Mouse (Mus musculus) midbrain, embryonic 12.5 days (tissue): Measurements from ENCODE around the gene Irf1. TPM values are rescaled to one million over a fixed set of nuclear protein-coding genes. Genes with fewer than 3 reads are reported as not detected.
A peak's percentile ranks its signal among the peaks of the same experiment; 100 is the strongest.
"Not testable (repeated sequence)": the region's sequence is repeated elsewhere in the genome, so short reads cannot be mapped to it uniquely, and the experiment has no call there.

Source experiments
- ATAC-seq: fragments of 200-750 bp; cut with Nextera tagmentation; 2 replicates; pipeline ENCODE4 v1.8.0; 2017; ENCODE audit warnings: low read depth, moderate TSS enrichment, moderate library complexity; ENCODE audit not compliant: low FRiP score
- H3K27ac ChIP-seq: fragments of 300-500 bp; sonication (generic); replicated peaks from 2 replicates; pipeline ENCODE4 v1.5.1; 2016; ENCODE audit warnings: mild to moderate bottlenecking
- H3K27me3 ChIP-seq: fragments of 300-500 bp; sonication (generic); 2 replicates; pipeline ENCODE4 v1.6.1; 2016; ENCODE audit warnings: mild to moderate bottlenecking
- H3K36me3 ChIP-seq: fragments of 300-500 bp; sonication (generic); 2 replicates; pipeline ENCODE4 v1.6.1; 2016
- H3K4me1 ChIP-seq: fragments of 300-500 bp; sonication (generic); 2 replicates; pipeline ENCODE4 v1.6.1; 2016
- H3K4me2 ChIP-seq: fragments of 300-500 bp; sonication (generic); replicated peaks from 2 replicates; pipeline ENCODE4 v1.6.1; 2016; ENCODE audit warnings: mild to moderate bottlenecking, moderate library complexity
- H3K4me3 ChIP-seq: fragments of 300-500 bp; sonication (generic); 2 replicates; pipeline ENCODE4 v1.5.1; 2016; ENCODE audit warnings: mild to moderate bottlenecking
- H3K9ac ChIP-seq: fragments of 300-500 bp; sonication (generic); replicated peaks from 2 replicates; pipeline ENCODE4 v1.6.1; 2016; ENCODE audit warnings: mild to moderate bottlenecking, moderate library complexity
- H3K9me3 ChIP-seq: fragments of 300-500 bp; sonication (generic); 2 replicates; pipeline ENCODE4 v1.6.1; 2016; ENCODE audit warnings: mild to moderate bottlenecking
- WGBS: fragments of 180-500 bp; shearing (Covaris S2); methylation state at CpG from one replicate; pipeline ENCODE4 v1.1.7; 2016; 5-methylcytosine and 5-hydroxymethylcytosine counted together
- polyA plus RNA-seq: library from polyadenylated mRNA; unstranded; fragments of >200 nt; fragmentation: Nextera tagmentation; extraction: Ambion mirVana; gene quantifications from 2 replicates; pipeline ENCODE4 v1.2.1, GENCODE M21; 2016

The Irf1 gene
- polyA plus RNA-seq, 1 experiment from 2014 or later: 4.3 TPM

DNA sequence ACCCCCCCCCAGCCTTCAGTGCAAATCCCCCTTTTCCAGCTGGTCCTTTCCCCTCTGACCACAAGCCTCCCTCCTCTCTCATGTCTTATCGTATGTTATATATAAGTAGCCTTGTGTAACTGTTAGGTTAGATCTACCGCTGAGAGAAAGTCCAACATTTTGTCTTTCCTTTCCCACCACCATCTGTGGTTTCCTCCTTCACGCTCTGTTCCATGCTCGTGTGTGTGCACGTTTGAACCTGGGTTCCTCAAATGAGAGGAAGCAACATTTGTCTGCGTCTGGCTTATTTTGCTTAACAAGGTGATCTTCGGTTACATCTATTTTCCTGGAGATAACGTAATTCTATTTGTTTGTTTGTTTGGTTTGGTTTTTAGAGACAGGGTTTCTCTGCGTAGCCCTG is 21.8 kb upstream of the Irf1 start:
- WGBS: 95% methylated on average over 9 of the region's 9 CpGs

DNA sequence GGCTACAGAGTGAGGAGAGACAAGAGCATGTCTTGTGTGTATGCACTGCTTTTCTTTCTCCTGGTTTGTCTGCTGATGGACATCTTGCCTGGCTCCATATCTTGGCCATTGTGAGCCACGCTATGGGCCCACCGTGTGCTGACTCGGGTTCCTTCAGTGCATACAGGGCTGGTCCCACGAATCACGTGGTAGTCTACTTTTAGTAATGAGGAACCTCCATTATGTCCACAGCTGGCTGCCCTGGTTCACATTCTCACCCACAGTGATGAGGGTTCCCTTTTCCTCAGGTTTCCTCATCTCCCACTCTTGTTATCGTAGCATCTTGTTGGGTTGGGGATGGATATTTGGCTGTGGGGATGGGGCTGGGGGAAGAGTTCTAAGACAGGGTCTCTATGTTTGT is 21.2 kb upstream of the Irf1 start:
- ATAC-seq: no peak
- Histone ChIP-seq H3K27me3 (0 out of 2 replicates have a peak, but pooled peaks cover 5% of the 10 kb centered on the region), H3K27ac (no peak overlapping the region), H3K9ac (no peak overlapping the region), H3K4me3 (no peak overlapping the region), H3K4me1 (no peaks in the 10 kb centered on the region), H3K4me2 (no peak overlapping the region), H3K9me3 (no peaks in the 10 kb centered on the region), H3K36me3 (no peaks in the 10 kb centered on the region)
- WGBS: 84% methylated on average over 6 of the region's 6 CpGs

More for the DNA sequence above, 21.8 kb upstream of the Irf1 start:
- no peak overlapping the region for H3K27ac ChIP-seq
- H3K4me2 ChIP-seq: no peak overlapping the region
- H3K4me3 ChIP-seq: no peak overlapping the region
- H3K4me1 ChIP-seq: no peaks in the 10 kb centered on the region
- no peaks in the 10 kb centered on the region for H3K9me3 ChIP-seq
- 0 out of 2 replicates have a peak, but pooled peaks cover 5% of the 10 kb centered on the region for H3K27me3 ChIP-seq
- no peak overlapping the region for H3K9ac ChIP-seq
- no peaks in the 10 kb centered on the region for H3K36me3 ChIP-seq
- ATAC-seq: no peak

DNA sequence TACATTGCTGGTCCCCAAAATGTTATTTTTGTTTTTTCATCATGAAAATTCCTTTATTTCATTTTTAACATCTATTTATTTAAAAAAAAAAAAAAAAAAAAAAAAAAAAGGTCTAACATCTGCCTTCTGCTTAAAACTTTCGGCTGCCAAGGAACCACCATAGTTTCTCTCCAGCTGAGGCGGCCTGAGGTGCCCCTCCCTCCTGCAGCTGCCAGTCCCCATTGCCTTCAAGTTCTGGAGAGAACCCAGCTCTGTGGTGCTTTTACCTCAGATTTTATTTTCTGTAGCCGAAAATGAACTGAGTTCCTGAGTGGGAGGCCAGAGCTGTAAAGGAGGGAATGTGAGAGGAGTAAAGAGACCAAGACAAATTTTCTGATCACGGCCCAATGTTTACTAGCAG is 20.5 kb upstream of the Irf1 start:
- Histone ChIP-seq H3K4me1 (no peaks in the 10 kb centered on the region), H3K9me3 (no peaks in the 10 kb centered on the region), H3K9ac (no peak overlapping the region), H3K27me3 (0 out of 2 replicates have a peak, but pooled peaks cover 5% of the 10 kb centered on the region), H3K4me3 (no peak overlapping the region), H3K4me2 (no peak overlapping the region), H3K27ac (no peak overlapping the region), H3K36me3 (no peaks in the 10 kb centered on the region)
- no peak for ATAC-seq
- WGBS: 73% methylated on average over 4 of the region's 4 CpGs

DNA sequence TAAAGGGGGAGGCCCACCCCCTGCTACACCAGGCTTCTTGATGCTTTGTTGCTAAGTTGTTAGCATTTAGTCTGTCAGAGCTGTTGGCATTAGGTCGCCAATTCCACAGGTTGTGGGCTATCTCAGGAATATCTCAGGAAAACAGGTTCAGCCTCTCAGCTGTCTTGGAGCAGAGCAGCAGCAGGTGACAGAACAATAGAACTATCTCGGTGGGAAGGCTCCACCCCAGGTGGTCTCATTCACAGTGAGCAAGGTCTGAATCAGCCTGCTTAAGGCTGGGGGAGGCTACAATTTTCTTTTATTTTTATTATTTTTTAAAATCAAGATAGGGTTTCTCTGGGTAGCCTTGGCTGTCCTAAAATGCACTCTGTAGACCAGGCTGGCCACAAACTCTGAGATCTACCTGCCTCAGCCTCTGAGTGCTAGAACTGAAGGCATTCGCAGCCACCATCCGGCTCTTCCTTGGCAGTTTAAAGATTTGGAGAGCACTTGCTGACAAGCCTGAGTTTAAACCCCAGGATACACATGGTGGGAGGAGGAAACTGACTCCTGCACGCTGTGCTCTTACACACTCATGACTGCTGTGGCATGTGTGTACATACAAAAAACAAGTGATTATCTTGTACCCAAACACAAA is 20.0 kb upstream of the Irf1 start:
- no peak overlapping the region for H3K27ac ChIP-seq
- H3K36me3 ChIP-seq: no peaks in the 10 kb centered on the region
- no peaks in the 10 kb centered on the region for H3K4me1 ChIP-seq
- no peak for ATAC-seq
- H3K4me2 ChIP-seq: no peak overlapping the region
- H3K9ac ChIP-seq: no peak overlapping the region
- no peak overlapping the region for H3K4me3 ChIP-seq
- H3K27me3 ChIP-seq: 0 out of 2 replicates have a peak, but pooled peaks cover 5% of the 10 kb centered on the region
- 42% methylated on average over 5 of the region's 5 CpGs for WGBS
- H3K9me3 ChIP-seq: no peaks in the 10 kb centered on the region

DNA sequence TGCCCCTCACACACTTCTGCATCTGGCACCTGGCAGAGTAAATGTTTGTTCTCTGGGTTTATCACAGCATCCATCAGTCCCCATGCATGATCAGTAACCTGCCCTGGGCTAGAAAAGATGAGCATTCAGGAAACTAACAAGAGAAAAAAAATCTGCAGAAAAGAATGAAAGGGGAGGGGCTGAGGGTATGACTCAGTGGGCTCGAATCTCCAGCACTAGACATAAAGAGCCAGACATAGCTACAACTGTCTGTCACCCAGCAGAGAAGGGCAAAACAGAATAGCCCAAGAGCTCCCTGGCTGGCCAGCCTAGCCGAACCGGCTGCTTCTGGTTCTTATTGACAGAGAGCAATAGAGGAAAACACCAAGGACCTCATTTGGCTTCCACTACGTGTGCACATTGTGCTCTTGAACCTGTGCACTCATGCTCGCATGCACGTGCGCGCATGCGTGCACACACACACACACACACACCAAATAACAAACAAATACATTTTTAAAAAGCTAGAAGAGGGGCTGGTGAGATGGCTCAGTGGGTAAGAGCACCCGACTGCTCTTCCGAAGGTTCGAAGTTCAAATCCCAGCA is 14.7 kb upstream of the Irf1 start:
- peaks cover 10% of the 10 kb centered on the region for H3K27me3 ChIP-seq
- no peak overlapping the region for H3K4me2 ChIP-seq
- no peak overlapping the region for H3K9ac ChIP-seq
- 82% methylated on average over 12 of the region's 12 CpGs for WGBS
- H3K27ac ChIP-seq: no peak overlapping the region
- peaks cover 10% of the 10 kb centered on the region for H3K4me1 ChIP-seq
- no peak overlapping the region for H3K4me3 ChIP-seq
- no peak for ATAC-seq
- no peaks in the 10 kb centered on the region for H3K36me3 ChIP-seq
- no peaks in the 10 kb centered on the region for H3K9me3 ChIP-seq

DNA sequence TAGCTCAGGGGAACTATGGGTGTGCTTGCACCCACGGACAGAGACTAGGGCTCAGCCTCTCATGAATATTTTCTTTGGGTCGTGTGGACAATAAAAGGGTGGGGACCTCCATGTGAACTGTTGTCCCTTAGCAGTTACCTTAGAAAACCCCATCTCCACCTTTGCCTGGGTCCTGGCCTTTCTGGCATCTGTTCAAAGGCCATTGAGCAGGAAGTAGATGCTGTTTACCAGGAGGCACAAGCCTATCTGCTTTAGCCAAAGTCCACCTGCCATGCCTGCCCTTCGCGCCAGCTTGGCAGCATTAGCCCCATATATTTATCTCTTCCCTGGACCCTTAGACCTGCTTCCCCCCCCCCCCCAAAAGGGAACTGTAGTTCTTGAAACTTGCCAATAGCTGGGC is 12.2 kb upstream of the Irf1 start:
- Histone ChIP-seq H3K4me3 (no peak overlapping the region), H3K27ac (no peak overlapping the region), H3K36me3 (no peaks in the 10 kb centered on the region), H3K27me3 (peaks cover 36% of the 10 kb centered on the region), H3K4me1 (peaks cover 17% of the 10 kb centered on the region), H3K9me3 (no peaks in the 10 kb centered on the region), H3K9ac (no peak overlapping the region), H3K4me2 (no peak overlapping the region)
- WGBS: 91% methylated on average over 4 of the region's 4 CpGs
- no peak for ATAC-seq

DNA sequence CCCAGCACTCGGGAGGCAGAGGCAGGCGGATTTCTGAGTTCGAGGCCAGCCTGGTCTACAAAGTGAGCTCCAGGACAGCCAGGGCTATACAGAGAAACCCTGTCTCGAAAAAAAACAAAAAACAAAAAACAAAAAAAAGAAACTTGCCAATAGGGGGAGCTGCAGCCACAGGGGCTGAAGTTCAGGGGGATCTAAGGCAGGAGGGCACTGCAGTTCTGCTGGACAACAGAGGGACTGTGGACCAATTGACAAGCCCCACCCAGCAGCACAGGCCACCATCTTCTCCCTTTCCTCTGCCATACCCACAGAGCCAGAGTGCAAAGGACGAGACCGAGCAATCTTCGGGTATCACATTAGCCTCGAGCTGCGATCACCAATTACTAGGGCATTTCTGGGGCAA is 11.8 kb upstream of the Irf1 start:
- WGBS: 84% methylated on average over 9 of the region's 9 CpGs
- H3K4me2 ChIP-seq, H3K27ac ChIP-seq, H3K4me3 ChIP-seq, ATAC-seq, H3K36me3 ChIP-seq, H3K9ac ChIP-seq, H3K9me3 ChIP-seq: not testable (repeated sequence)
- Histone ChIP-seq H3K4me1 (peaks cover 21% of the 10 kb centered on the region), H3K27me3 (peaks cover 40% of the 10 kb centered on the region)

DNA sequence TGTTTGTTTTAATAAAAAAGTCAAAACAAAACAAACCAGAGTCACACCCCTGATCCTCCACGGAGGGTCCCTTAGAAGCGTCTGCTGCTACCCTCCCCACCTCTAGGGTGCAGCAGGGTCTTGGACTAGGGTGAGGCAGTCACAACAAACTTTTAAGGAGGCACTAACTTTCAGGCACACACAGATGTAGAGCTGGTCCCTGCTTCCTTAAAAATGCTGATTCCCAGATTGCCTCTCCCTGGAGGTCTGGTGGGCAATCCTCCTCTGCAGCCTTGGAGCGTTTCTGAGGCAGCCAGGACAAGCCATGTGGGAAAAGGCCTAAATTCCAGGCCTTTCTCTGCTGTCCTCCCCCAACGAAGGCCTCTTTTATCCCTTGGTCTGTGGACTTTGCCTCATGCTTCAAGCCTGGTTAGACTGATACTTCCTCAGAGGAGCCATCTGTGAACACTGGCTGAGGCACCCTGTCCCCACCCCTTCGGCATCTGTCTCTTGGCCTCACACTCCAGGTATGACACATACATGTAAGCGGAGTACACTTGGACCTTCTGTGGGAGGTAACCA is 10.9 kb upstream of the Irf1 start:
- H3K4me2 ChIP-seq: no peak overlapping the region
- ATAC-seq: no peak
- 43% methylated on average over 6 of the region's 6 CpGs for WGBS
- no peaks in the 10 kb centered on the region for H3K36me3 ChIP-seq
- H3K27me3 ChIP-seq: peaks cover 48% of the 10 kb centered on the region
- H3K4me3 ChIP-seq: no peak overlapping the region
- H3K4me1 ChIP-seq: peaks cover 29% of the 10 kb centered on the region
- no peak overlapping the region for H3K9ac ChIP-seq
- H3K9me3 ChIP-seq: no peaks in the 10 kb centered on the region
- no peak overlapping the region for H3K27ac ChIP-seq

DNA sequence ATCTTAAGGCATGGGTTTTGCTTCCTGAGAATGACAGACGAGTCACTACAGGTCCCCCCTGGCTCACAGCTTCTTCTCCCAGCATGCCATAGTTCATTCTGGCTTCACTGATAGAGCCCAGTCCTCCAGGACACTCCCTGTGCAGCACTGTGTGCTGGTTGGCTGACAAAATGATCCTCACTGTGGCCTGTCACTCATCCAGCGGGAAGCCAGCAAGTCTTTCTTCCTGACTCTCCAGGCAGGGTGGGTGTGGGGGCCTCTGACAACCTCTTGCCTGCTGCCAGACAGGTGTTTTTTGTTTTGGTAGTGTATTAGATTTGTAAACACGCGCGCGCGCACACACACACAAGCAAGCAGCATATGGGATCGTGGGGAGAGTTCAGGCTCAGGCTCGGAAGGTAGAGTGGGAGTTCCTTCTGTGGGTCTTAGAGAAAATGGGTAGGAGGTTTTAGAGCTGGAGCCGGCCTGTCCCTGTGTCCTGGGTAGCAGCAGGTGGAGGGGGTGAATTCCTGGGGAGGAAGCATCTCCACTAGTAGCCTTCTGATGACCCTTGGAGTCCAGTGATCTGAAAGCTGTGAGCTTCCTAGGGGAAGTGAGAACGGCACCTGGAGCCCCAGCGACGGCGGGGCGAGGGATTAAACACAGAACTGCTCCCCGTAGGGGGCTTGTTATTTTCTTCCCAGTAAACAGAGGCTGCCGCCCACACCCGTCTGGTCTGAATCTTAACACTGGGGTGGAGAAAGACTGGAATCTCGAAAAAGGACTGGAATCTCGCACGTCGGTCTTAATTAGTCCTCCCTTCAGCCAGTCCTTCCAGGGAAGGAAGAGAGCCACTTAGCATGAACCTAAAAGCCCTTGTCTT is 10.0 kb upstream of the Irf1 start:
- peaks cover 56% of the 10 kb centered on the region for H3K27me3 ChIP-seq
- no peak overlapping the region for H3K27ac ChIP-seq
- peak overlapping the region; percentile 33 for H3K4me2 ChIP-seq
- WGBS: 6% methylated on average over 22 of the region's 22 CpGs
- ATAC-seq: no peak
- 0 out of 2 replicates have a peak overlapping the region, but pooled peaks have one; percentile 20 for H3K9ac ChIP-seq
- no peaks in the 10 kb centered on the region for H3K36me3 ChIP-seq
- no peaks in the 10 kb centered on the region for H3K9me3 ChIP-seq
- 0 out of 2 replicates have a peak overlapping the region, but pooled peaks have one; percentile 5 for H3K4me3 ChIP-seq
- peaks cover 32% of the 10 kb centered on the region for H3K4me1 ChIP-seq

DNA sequence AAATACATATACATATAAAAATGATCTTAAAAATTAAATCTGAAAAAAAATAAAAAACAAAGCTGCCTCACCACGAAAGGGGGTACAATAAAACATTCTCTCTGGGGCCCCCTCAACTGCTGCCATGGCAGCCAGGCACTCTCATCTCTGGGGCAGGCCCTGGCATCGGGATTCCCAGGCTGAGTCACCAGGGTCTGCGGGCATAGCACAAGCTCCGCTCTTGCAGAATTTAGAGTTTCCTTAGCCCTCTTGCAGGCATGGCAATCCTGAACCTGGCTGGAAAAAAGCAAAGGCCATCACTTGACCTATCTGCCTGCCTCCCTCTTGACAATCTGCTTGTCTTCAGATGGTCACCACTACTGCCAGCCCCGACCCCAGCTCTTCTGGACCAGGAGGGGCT is 8.5 kb upstream of the Irf1 start:
- Histone ChIP-seq H3K9me3 (no peaks in the 10 kb centered on the region), H3K36me3 (no peaks in the 10 kb centered on the region), H3K9ac (no peak overlapping the region), H3K4me2 (no peak overlapping the region), H3K27ac (no peak overlapping the region), H3K4me3 (no peak overlapping the region), H3K4me1 (peaks cover 32% of the 10 kb centered on the region), H3K27me3 (peaks cover 68% of the 10 kb centered on the region)
- ATAC-seq: no peak
- 90% methylated on average over 5 of the region's 5 CpGs for WGBS

DNA sequence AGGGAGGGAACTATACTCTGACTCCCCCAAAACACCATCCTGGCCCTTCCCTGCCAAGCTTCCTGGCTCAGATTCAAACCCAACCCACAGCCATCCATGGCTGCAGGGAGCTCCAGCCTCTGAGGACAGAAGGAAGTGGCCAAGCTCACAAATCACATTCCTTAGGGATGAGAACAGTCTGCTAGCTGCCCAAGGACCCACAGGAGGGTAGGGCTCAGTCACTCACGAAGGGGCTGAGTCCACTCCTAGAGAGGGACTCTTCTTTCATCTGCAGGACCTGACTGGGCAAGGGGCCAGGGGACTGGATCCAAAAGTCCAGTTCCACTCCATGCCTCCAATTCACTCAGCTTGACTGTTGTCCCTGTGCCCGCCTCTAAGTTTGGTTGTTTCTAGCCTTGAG is 8.0 kb upstream of the Irf1 start:
- peaks cover 70% of the 10 kb centered on the region for H3K27me3 ChIP-seq
- peaks cover 32% of the 10 kb centered on the region for H3K4me1 ChIP-seq
- WGBS: 63% methylated on average over 2 of the region's 2 CpGs
- H3K36me3 ChIP-seq: no peaks in the 10 kb centered on the region
- ATAC-seq: no peak
- no peak overlapping the region for H3K4me2 ChIP-seq
- no peak overlapping the region for H3K4me3 ChIP-seq
- H3K9me3 ChIP-seq: no peaks in the 10 kb centered on the region
- no peak overlapping the region for H3K9ac ChIP-seq
- H3K27ac ChIP-seq: no peak overlapping the region

DNA sequence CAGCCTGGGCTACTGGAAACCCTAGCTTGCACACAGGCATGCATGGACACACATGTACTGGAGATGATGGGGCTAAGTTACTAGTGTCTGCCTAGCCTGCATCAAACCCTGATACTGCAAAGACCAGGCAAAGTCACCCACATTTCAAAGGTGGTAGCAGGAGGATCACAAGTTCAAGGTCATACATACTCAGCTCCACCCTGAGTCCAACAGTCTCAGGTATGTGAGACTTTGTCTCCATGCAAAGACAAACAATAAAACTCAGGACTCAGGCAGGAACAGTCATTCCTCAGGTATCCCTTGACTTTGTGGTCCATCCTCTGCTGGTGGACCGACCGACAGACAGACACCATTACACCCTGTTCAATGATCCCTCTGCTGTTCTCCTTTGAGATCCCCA is 7.4 kb upstream of the Irf1 start:
- ATAC-seq: no peak
- Histone ChIP-seq H3K27ac (no peak overlapping the region), H3K36me3 (no peaks in the 10 kb centered on the region), H3K9me3 (no peaks in the 10 kb centered on the region), H3K9ac (no peak overlapping the region), H3K4me1 (peaks cover 32% of the 10 kb centered on the region), H3K4me2 (peak overlapping the region; percentile 61; the same call in 1 of the 2 replicates), H3K27me3 (peaks cover 74% of the 10 kb centered on the region), H3K4me3 (no peak overlapping the region; the same call in 1 of the 2 replicates)
- 69% methylated on average over 2 of the region's 2 CpGs for WGBS
